Mouse (Mus musculus) lung, adult 2 months (tissue): ENCODE data around the gene Upf3a.

Experiments
- CTCF ChIP-seq: fragments of 200-500 bp; IDR thresholded peaks from 2 replicates; pipeline ENCODE4 v1.5.1; 2011; ENCODE audit warnings: mild to moderate bottlenecking, low read length, control low read depth; ENCODE audit not compliant: insufficient read depth
- POLR2A ChIP-seq: fragments of 200-500 bp; IDR thresholded peaks from 2 replicates; pipeline ENCODE4 v1.6.1; 2011; ENCODE audit warnings: low read depth, mild to moderate bottlenecking, control low read depth, low read length, borderline replicate concordance; ENCODE audit errors: extremely low read depth

DNA sequence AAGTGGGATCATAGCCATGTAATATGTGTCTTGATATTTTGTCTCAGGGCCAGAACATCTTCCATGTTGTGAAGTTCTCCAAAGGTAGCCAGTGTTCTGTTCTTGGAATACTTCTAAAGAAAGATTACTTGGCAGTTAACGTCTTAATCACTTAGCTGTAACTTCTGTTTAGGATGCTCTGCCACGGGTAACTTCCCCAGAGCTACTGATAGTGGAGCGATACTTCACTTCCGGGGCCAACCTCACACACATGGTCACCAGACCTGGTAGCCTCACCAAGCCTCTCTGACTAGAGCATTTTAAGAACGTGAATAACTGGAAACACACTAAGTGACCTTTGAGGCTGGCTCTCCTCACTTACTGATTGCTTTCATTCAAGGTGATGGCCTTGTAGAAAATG, 14.2 kb downstream of the Upf3a start:
- no peak for TF ChIP-seq CTCF
- no peak for TF ChIP-seq POLR2A
